Mouse (Mus musculus) frontal cortex, postnatal 10 days (tissue): ENCODE results near the gene Gm43552.
A peak's percentile ranks its signal among the peaks of the same experiment; 100 is the strongest.

Experiments
- DNase-seq, 2 experiments: peaks; one replicate each; pipeline ENCODE4 v3.0.0; 2022; ENCODE audit warnings: low spot score in 2 of 2, mixed read lengths in 1 of 2

The Gm43552 gene

GRCm38 (mm10) chr5:65438041-65438440 is 54.6 kb downstream of the Gm43552 start:
- no peak for DNase-seq

GRCm38 (mm10) chr5:65435806-65436561 is 56.6 kb downstream of the Gm43552 start, which contains the start of gene Ugdh:
Gene Ugdh (minus strand): TSS chr5:65435949.
- DNase-seq = peak; percentile 95 to 96

GRCm38 (mm10) chr5:65435363-65435805 is 57.2 kb downstream of the Gm43552 start:
- no peak for DNase-seq

- DNase-seq = peak; percentile 24 to 25
Measured at GRCm38 (mm10) chr5:65434471-65435362, 57.9 kb downstream of the Gm43552 start.

- DNase-seq = no peak
Measured at GRCm38 (mm10) chr5:65429441-65429840, 63.2 kb downstream of the Gm43552 start.

GRCm38 (mm10) chr5:65428321-65428720 is 64.3 kb downstream of the Gm43552 start:
- DNase-seq = no peak

GRCm38 (mm10) chr5:65425251-65425650 is 67.4 kb downstream of the Gm43552 start:
- no peak for DNase-seq

GRCm38 (mm10) chr5:65424215-65424614 is 68.4 kb downstream of the Gm43552 start:
- DNase-seq = no peak

- no peak for DNase-seq
Measured at GRCm38 (mm10) chr5:65422803-65423202, 69.8 kb downstream of the Gm43552 start.

GRCm38 (mm10) chr5:65420822-65421221 is 71.8 kb downstream of the Gm43552 start:
- DNase-seq = no peak

- DNase-seq = no peak
Measured at GRCm38 (mm10) chr5:65419136-65419535, 73.5 kb downstream of the Gm43552 start.

GRCm38 (mm10) chr5:65415653-65416458 is 76.8 kb downstream of the Gm43552 start:
- DNase-seq = no peak

- DNase-seq = no peak
Measured at GRCm38 (mm10) chr5:65407989-65408388, 84.6 kb downstream of the Gm43552 start.

GRCm38 (mm10) chr5:65401251-65401994 is 91.2 kb downstream of the Gm43552 start:
- DNase-seq = peak; percentile 51 to 76

- DNase-seq = no peak
Measured at GRCm38 (mm10) chr5:65394425-65394824, 98.2 kb downstream of the Gm43552 start.

- DNase-seq = no peak
Measured at GRCm38 (mm10) chr5:65391753-65392152, 100.9 kb downstream of the Gm43552 start.

- DNase-seq = peak; percentile 97 to 99
Measured at GRCm38 (mm10) chr5:65390648-65391644, 101.7 kb downstream of the Gm43552 start, which contains the start of the genes Rpl9 and Lias. Gene Rpl9 (minus strand): TSS chr5:65391444. Gene Lias (plus strand): TSS chr5:65391497.

GRCm38 (mm10) chr5:65387008-65387867 is 105.4 kb downstream of the Gm43552 start:
- no peak for DNase-seq

- DNase-seq = no peak
Measured at GRCm38 (mm10) chr5:65385704-65386103, 106.9 kb downstream of the Gm43552 start.
